Mouse (Mus musculus) thymus, adult 2 months (tissue): ENCODE data around the gene Otx2. TPM values are rescaled to one million over a fixed set of nuclear protein-coding genes. Genes with fewer than 3 reads are reported as not detected.

Experiments
- DNase-seq: peaks from one replicate; pipeline ENCODE4 v3.0.0; 2021
- H3K27ac ChIP-seq: fragments of 200-500 bp; 2 replicates; pipeline ENCODE4 v1.5.1; 2012; ENCODE audit warnings: low read length, control low read depth; ENCODE audit not compliant: control insufficient read depth, insufficient read depth
- H3K27me3 ChIP-seq: fragments of 200-500 bp; 2 replicates; pipeline ENCODE4 v1.6.1; 2012; ENCODE audit warnings: mild to moderate bottlenecking, low read length, moderate library complexity, mixed read lengths; ENCODE audit not compliant: control insufficient read depth, insufficient read depth
- H3K36me3 ChIP-seq: fragments of 200-500 bp; 2 replicates; pipeline ENCODE4 v1.6.1; 2012; ENCODE audit warnings: mild to moderate bottlenecking, low read length, moderate library complexity; ENCODE audit not compliant: control insufficient read depth, insufficient read depth
- H3K4me1 ChIP-seq: fragments of 200-500 bp; replicated peaks from 2 replicates; pipeline ENCODE4 v1.6.1; 2012; ENCODE audit warnings: low read length; ENCODE audit not compliant: control insufficient read depth, insufficient read depth
- H3K4me3 ChIP-seq: fragments of 200-500 bp; 2 replicates; pipeline ENCODE4 v1.5.1; 2012; ENCODE audit warnings: mild to moderate bottlenecking, low read length, control low read depth, moderate library complexity; ENCODE audit not compliant: control insufficient read depth, insufficient read depth
- CTCF ChIP-seq: fragments of 200-500 bp; IDR thresholded peaks from 2 replicates; pipeline ENCODE4 v1.5.1; 2012; ENCODE audit warnings: mild to moderate bottlenecking, control low read depth, low read length, moderate library complexity, borderline replicate concordance; ENCODE audit not compliant: control insufficient read depth, poor library complexity, insufficient read depth; ENCODE audit errors: extremely low read depth
- POLR2A ChIP-seq: fragments of 200-500 bp; IDR thresholded peaks from 2 replicates; pipeline ENCODE4 v1.6.1; 2012; ENCODE audit warnings: mild to moderate bottlenecking, low read length, control low read depth, moderate library complexity; ENCODE audit not compliant: control insufficient read depth, poor library complexity, insufficient read depth; ENCODE audit errors: extremely low read depth
- WGBS: fragments of 180-500 bp; shearing (Covaris S2); methylation state at CpG from one replicate; pipeline ENCODE4 v1.1.7; 2018; 5-methylcytosine and 5-hydroxymethylcytosine counted together
- polyA plus RNA-seq: library from polyadenylated mRNA; depleted of rRNA; stranded (reverse); fragments of >200 nt; gene quantifications from 2 replicates; pipeline ENCODE4 v1.2.3, GENCODE M21; 2012

The Otx2 gene
- polyA plus RNA-seq, 1 experiment = not detected

DNA sequence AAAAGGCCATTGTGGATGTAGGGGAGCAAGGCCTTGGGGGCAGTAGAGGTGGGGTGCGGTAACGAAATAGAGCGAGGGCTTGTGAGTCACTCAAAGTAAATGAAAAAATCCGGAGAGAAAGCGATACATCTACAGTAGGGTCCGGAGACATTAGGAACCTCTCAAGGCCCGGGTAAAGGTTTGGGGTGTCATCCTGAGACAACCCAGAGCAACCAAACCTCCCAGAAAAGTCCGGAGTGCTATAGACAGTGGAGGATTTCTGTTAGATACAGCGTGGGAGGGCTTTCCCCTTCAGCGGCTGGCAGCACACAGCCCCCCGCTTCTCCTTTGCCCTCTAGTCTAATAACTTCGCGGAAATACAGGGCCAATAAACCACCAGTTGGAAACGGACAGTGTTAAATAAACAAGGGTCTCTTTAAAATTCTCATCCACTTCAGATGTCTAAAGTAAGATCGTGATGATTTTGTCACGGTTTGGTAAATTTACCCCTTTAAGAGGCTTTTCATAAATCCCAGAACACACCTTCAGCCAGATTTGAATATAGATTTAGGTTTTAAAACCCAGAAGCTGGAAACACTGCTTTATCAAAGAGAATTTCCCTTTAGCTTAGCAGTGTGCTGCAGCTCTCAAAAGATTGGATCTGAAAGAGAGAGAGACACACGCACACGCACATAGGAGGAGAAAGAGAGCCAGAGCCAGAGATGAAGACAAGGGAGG, 3.9 kb downstream of the Otx2 start:
- TF ChIP-seq CTCF (no peak), POLR2A (no peak)
- DNase-seq = no peak
- Histone ChIP-seq H3K36me3 (no peaks in the 10 kb centered on the region), H3K27me3 (peaks cover 32% of the 10 kb centered on the region), H3K4me1 (no peaks in the 10 kb centered on the region), H3K4me3 (no peak overlapping the region), H3K27ac (no peak overlapping the region)
- WGBS = 11% methylated on average over 18 of the region's 18 CpGs

DNA sequence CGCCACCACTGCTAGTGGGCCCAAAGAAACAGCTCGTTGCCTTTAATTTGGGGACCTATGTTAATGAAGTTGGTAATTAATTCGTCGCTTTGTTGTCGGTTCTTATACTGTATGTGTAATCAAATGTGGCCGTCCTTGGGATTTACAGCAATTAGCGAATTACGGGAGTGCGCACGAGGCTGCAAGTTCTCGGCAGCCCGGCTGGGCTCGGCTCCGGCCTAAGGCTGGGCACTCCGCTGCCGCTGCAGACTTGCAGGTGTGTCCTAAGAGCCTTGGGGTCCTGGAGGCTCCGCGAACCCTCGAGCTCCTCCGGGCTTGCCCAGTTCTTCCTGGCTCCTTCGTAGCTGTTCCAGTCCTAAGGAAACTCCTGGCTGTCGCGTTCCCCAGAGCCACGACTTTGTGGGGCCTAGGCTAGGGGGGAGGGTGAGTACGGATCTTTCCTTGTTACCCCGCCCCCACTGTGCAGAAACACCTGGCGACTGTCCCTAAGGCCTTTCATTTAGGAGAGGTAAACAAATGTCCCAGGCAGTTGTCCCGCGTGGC, 4.8 kb downstream of the Otx2 start:
- no peak for DNase-seq
- Histone ChIP-seq H3K4me3 (no peak overlapping the region), H3K36me3 (no peaks in the 10 kb centered on the region), H3K4me1 (no peaks in the 10 kb centered on the region), H3K27ac (no peak overlapping the region), H3K27me3 (peaks cover 29% of the 10 kb centered on the region)
- WGBS = 7% methylated on average over 29 of the region's 29 CpGs
- TF ChIP-seq CTCF (no peak), POLR2A (no peak)

DNA sequence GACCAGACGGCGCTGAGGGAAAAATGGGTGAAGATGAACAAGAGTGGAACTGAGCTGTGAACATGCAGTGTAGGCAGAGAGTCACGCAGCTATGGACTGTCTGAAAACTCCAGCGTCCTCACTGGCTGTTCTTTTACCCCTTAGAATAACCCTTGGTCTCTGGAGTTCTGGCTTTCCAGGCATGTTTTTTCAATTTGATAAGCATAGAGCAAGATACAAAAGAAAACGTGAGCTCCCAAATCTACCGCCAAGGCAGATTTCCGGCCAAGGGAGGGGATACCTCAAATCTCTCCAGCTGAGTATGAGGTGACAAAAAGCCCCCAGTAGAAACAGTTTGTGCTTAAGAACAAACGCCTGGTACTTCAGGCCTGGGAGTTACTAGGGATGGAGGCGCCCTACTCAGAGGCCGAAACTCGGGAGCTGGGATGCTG, 5.6 kb downstream of the Otx2 start:
- H3K4me3 ChIP-seq = no peak overlapping the region
- H3K4me1 ChIP-seq = no peaks in the 10 kb centered on the region
- peaks cover 25% of the 10 kb centered on the region for H3K27me3 ChIP-seq
- no peak for TF ChIP-seq POLR2A
- no peak for TF ChIP-seq CTCF
- no peak overlapping the region for H3K27ac ChIP-seq
- WGBS = 16% methylated on average over 11 of the region's 11 CpGs
- no peak for DNase-seq
- no peaks in the 10 kb centered on the region for H3K36me3 ChIP-seq

DNA sequence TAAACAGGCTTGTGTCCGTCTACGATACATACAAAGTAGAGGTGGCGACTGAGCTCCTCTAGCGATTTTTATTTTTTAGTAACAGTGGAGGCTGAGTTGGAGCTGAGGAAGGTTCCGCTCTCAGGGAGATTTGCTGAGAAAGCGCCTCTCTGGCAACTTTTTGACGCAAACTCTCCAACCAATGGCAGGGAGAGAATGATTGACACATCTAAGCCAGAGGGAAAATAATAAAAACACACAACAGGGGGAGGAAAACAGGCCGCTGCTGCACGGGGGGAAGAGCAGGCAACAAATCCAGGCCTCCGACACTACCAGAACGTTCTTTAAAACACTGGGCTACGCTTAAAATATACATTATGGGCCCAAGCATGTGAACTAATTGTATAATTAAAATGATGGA, 6.2 kb downstream of the Otx2 start:
- peaks cover 25% of the 10 kb centered on the region for H3K27me3 ChIP-seq

DNA sequence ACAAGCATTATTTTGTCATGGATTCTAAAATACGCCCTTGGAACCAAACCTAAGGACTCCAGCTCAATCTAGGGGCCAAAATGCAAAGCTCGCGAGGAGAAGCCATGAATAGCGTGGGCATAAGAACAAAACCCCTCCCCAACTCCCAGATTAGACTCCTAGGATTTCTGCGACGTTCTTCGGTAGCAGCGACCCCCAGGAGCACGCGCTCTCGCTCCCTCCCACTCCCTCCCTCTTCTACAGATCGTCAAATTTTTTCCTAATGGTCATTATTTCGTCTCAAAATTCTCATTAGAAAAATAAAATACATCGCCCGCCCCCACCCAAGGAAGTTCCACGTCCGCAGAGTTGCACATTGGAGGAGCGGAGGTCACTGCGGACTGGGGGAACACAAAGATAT, 6.8 kb downstream of the Otx2 start:
- no peaks in the 10 kb centered on the region for H3K4me1 ChIP-seq
- WGBS = 9% methylated on average over 19 of the region's 19 CpGs
- TF ChIP-seq POLR2A (no peak), CTCF (no peak)
- no peaks in the 10 kb centered on the region for H3K36me3 ChIP-seq
- peaks cover 30% of the 10 kb centered on the region for H3K27me3 ChIP-seq
- no peak for DNase-seq
- H3K27ac ChIP-seq = no peak overlapping the region
- no peak overlapping the region for H3K4me3 ChIP-seq

More for the DNA sequence above, 6.2 kb downstream of the Otx2 start:
- whole genome bisulfite sequencing = 14% methylated on average over 12 of the region's 12 CpGs
- no peak overlapping the region for H3K4me3 ChIP-seq
- H3K4me1 ChIP-seq = no peaks in the 10 kb centered on the region
- DNase-seq = no peak
- no peaks in the 10 kb centered on the region for H3K36me3 ChIP-seq
- TF ChIP-seq POLR2A (no peak), CTCF (no peak)
- no peak overlapping the region for H3K27ac ChIP-seq

DNA sequence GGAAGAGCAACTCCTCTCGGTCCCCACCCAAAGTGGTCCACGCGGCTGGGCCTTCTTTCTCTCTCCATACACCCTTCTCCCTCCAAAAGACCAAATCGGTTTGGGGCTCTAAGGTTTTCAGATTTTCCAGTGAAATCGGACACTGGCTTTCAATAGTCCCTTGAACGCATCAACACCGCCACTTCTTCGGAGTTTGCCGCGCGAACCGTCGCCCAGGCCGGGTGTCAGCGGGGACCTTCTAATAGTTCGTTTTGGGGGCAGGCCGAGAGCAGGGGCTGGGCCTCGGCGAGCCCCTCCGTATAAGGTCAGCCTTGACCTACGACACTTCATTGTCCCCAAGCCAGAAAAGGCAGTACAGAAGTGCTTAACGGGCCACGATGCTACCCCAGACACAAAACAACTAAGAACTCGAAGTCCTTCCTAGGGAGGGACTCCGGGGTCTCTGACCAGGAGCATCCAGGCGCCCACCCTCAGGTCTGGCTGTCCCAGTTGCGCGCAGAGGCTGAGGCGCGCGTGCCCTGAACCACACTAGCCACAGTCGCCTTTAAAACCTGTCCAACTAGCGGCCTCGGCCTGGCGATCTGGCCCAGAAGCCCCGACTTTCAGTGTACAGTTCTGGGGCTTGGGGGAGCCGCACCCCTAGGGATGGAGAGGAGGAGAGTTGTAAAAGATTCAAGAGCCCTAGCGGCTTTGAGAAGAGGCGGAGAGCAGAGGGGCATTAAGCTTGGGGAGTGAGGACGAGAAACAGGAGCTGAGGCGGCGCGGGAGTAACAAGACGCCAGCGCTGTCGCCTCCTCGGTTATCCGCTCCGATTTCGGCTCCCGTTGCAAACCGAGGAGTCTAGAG, 7.6 kb downstream of the Otx2 start:
- Histone ChIP-seq H3K4me3 (no peak overlapping the region), H3K4me1 (no peaks in the 10 kb centered on the region), H3K36me3 (no peaks in the 10 kb centered on the region), H3K27me3 (peaks cover 30% of the 10 kb centered on the region), H3K27ac (no peak overlapping the region)
- TF ChIP-seq POLR2A (no peak), CTCF (no peak)
- 6% methylated on average over 52 of the region's 52 CpGs for WGBS
- no peak for DNase-seq
